ENCODE assay signal across 10 mouse cellular contexts in the genomic region with DNA sequence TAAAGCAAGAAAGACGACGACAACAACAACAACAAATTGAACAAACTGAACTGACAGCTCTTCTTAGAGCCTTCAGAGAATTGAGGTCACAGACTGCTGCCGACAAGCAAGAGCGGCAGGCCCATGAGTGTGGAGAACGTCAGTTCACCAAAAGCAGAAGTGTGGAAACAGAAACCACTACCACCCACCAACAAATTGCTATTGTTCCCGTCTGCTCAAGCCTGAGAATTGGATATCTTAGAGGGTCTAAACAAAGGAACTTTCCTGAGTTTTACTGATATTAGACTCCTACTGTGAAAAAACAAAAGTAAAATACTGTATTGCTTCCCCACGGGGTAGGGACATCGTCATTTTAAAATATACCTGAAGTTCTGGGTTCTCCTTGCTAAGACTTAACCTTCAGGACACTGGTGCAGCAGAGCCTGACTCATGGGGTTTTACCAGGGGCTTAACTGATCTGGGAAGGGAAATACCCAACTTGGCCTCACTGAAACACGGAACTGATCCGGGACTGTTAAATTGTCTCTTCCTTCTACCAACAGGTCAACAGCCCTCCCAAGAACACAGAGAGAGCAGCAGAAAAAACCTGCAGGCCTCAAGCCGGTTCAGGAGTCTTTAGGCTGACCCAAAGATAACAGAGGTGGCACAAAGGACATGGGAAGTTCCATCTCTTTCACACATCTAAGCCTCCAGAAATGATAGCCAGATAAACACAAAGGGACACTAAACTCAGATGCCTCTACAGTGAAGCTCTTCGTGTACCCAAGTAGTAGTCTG.
DNase-seq lines count a peak whose midpoint lies in the region.
"Had no signal": no experiment of that assay in that cellular context is flagged by ENCODE, and none has a peak within 500 bp of the region (broad histone marks: within the 10 kb centered on the region; RNA-seq: fewer than 3 reads in every experiment).

No protein-coding gene starts in this region.

- peak; percentile 54 for DNase-seq in lung, postnatal 25 days (ENCODE audit: low spot score)
- no peak for DNase-seq in lung, postnatal 10 days
- DNase-seq in monocyte, adult 2 months (ENCODE audit: low read depth in 1 of 2, low spot score in 2 of 2): peak; percentile 66 to 67
- DNase-seq in thymus, postnatal 25 days: peak; percentile 35
- no peak for DNase-seq in left cerebral cortex, adult 9 months (ENCODE audit: low spot score in 2 of 2)
- DNase-seq in layer of hippocampus, adult 8-10 months (ENCODE audit: low spot score in 2 of 2): no peak
- DNase-seq in ovary, adult 18-20 months (ENCODE audit: low spot score): no peak
- DNase-seq: cerebellum, postnatal 14 days; kidney, postnatal 4 days had no signal

- no peaks in the 10 kb centered on the region for H3K4me1 ChIP-seq in brown adipose tissue, adult 24 weeks (ENCODE audit: control insufficient read depth, insufficient read depth, insufficient read length, low read length)

- peak overlapping the region; percentile 57 for H3K27ac ChIP-seq in brown adipose tissue, adult 24 weeks (replicated peaks; ENCODE audit: low read depth, low read length)

- H3K4me3 ChIP-seq in brown adipose tissue, adult 24 weeks (ENCODE audit: insufficient read depth, low read depth, low read length): no peak overlapping the region

Comparison
In these comparisons a context has a peak if more than half of its experiments do, and no peak if none do; other contexts are left out.
1. DNase-seq: peak in lung, postnatal 25 days (single experiment), monocyte, adult 2 months (2 of 2) and thymus, postnatal 25 days (single experiment); none in lung, postnatal 10 days (single experiment), left cerebral cortex, adult 9 months (0 of 2), layer of hippocampus, adult 8-10 months (0 of 2) and ovary, adult 18-20 months (single experiment).